Mouse (Mus musculus) limb, embryonic 13.5 days (tissue): ENCODE measurements around the gene Lypd6. TPM values are rescaled to one million over a fixed set of nuclear protein-coding genes. Genes with fewer than 3 reads are reported as not detected.

Experiments
- ATAC-seq: fragments of 200-750 bp; cut with Nextera tagmentation; 2 replicates; pipeline ENCODE4 v1.8.0; 2017; ENCODE audit warnings: low read depth, moderate number of reproducible peaks, moderate TSS enrichment; ENCODE audit not compliant: low FRiP score
- H3K27ac ChIP-seq: fragments of 300-500 bp; sonication (generic); 2 replicates; pipeline ENCODE4 v1.5.1; 2015; ENCODE audit warnings: inconsistent platforms, mild to moderate bottlenecking, moderate library complexity
- H3K27me3 ChIP-seq: fragments of 300-500 bp; sonication (generic); 2 replicates; pipeline ENCODE4 v1.6.1; 2015; ENCODE audit warnings: mild to moderate bottlenecking, inconsistent platforms
- H3K36me3 ChIP-seq: fragments of 300-500 bp; sonication (generic); 2 replicates; pipeline ENCODE4 v1.6.1; 2015; ENCODE audit warnings: inconsistent platforms, mild to moderate bottlenecking, moderate library complexity
- H3K4me1 ChIP-seq: fragments of 300-500 bp; sonication (generic); 2 replicates; pipeline ENCODE4 v1.6.1; 2015; ENCODE audit warnings: inconsistent platforms
- H3K4me2 ChIP-seq: fragments of 300-500 bp; sonication (generic); replicated peaks from 2 replicates; pipeline ENCODE4 v1.6.1; 2015; ENCODE audit warnings: inconsistent platforms, mild to moderate bottlenecking, moderate library complexity
- H3K4me3 ChIP-seq: fragments of 300-500 bp; sonication (generic); 2 replicates; pipeline ENCODE4 v1.5.1; 2015; ENCODE audit warnings: moderate library complexity, mild to moderate bottlenecking, inconsistent platforms
- H3K9ac ChIP-seq: fragments of 300-500 bp; sonication (generic); 2 replicates; pipeline ENCODE4 v1.6.1; 2015; ENCODE audit warnings: mild to moderate bottlenecking, inconsistent platforms
- H3K9me3 ChIP-seq: fragments of 300-500 bp; sonication (generic); 2 replicates; pipeline ENCODE4 v1.6.1; 2016; ENCODE audit warnings: inconsistent platforms
- WGBS: fragments of 180-500 bp; shearing (Covaris S2); methylation state at CpG from one replicate; pipeline ENCODE4 v1.1.7; 2015; 5-methylcytosine and 5-hydroxymethylcytosine counted together
- polyA plus RNA-seq: library from polyadenylated mRNA; unstranded; fragments of >200 nt; fragmentation: Nextera tagmentation; extraction: Ambion mirVana; gene quantifications from 2 replicates; pipeline ENCODE4 v1.2.1, GENCODE M21; 2015

Lypd6 gene
- polyA plus RNA-seq, 1 experiment from 2014 or later = 12.2 TPM

DNA sequence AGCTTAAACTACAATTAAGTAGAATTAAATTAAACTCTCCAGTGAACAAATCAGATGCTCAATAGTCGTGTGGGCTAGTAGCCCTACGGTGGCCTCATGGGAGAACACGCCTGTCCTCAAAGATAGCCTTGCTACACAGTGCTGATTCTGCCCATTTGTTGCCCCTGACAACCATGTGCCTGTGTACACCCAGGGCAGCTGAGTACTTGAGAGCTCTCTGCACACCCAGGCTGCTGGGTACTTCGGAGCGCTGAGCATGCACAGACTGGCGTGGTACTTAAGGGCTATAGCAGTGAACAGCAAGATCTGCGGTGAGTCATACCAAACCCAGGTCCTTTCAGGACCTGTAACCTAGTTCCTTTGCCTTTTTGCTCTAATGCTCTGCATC, 84.0 kb downstream of the Lypd6 start:
- 70% methylated on average over 7 of the region's 7 CpGs for WGBS
- Histone ChIP-seq H3K4me1 (peaks cover 21% of the 10 kb centered on the region), H3K27ac (no peak overlapping the region), H3K4me2 (no peak overlapping the region), H3K27me3 (no peaks in the 10 kb centered on the region; the same call in 1 of the 2 replicates), H3K36me3 (no peaks in the 10 kb centered on the region), H3K4me3 (no peak overlapping the region), H3K9ac (no peak overlapping the region), H3K9me3 (no peaks in the 10 kb centered on the region)
- no peak for ATAC-seq

DNA sequence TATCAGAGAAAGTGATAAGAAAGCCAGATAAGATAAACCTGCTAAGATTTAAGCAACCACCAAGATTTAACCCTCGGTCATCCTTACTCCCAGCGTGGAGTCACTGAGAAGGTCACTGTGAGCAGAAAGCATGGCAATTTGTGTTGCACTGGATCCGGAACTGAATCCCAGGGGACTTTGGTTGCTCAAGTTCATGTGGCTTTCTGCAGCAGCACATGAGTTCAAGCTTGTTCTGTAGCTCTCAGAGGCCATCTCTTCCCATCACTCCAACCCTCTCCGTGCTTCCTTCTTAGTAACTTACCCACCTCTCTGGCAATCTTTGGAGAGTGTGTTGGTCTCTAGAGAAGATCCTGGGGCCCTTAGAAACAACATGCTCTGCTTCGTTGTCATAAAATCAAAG, 84.6 kb downstream of the Lypd6 start:
- peaks cover 21% of the 10 kb centered on the region for H3K4me1 ChIP-seq
- H3K4me2 ChIP-seq = no peak overlapping the region
- no peaks in the 10 kb centered on the region for H3K9me3 ChIP-seq
- WGBS = 88% methylated on average over 5 of the region's 5 CpGs
- no peak overlapping the region for H3K9ac ChIP-seq
- no peak overlapping the region for H3K4me3 ChIP-seq
- no peak overlapping the region for H3K27ac ChIP-seq
- H3K36me3 ChIP-seq = no peaks in the 10 kb centered on the region
- no peaks in the 10 kb centered on the region; the same call in 1 of the 2 replicates for H3K27me3 ChIP-seq
- ATAC-seq = no peak

DNA sequence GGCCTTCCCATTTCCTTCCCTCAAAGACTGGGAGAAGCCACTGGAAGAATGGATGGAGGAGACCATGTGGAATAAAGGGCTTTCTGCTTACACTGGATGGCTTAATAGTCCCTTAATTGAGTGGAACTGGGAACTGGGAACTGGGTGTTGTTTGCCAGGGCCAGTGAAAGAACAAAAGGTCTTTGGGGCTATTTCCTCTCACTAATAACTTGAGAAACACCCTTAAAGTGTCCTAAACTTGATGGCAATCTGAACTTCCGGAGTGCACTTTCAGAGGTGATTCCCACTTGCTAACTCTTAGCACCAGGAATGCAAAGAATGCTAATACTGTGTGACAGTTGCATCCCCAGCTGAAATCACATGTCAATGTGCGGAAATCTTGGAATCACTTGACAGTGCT, 85.2 kb downstream of the Lypd6 start:
- Histone ChIP-seq H3K9ac (no peak overlapping the region), H3K9me3 (no peaks in the 10 kb centered on the region), H3K27ac (no peak overlapping the region), H3K27me3 (no peaks in the 10 kb centered on the region), H3K36me3 (no peaks in the 10 kb centered on the region), H3K4me3 (no peak overlapping the region), H3K4me2 (no peak overlapping the region), H3K4me1 (peaks cover 17% of the 10 kb centered on the region)
- no peak for ATAC-seq
- 65% methylated on average over 2 of the region's 2 CpGs for WGBS

DNA sequence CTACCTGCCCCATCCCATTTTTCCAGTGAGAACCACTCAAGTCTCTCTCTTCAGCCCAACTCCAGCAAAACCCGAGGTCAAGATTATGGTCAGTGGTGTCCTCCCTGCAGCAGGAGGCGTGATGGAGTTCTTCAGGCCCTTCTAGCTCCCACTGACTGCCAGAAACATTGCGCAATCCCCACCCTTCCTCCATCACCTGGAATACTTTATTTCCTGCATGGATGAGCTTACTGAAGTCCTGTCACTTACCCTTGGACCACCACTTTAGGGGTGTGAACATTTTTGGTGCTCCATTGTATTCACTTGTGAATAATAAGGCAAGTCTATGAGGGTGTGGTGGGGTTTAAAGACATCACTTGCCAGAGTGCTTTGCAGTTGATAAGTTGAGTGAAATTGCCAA, 85.7 kb downstream of the Lypd6 start:
- H3K27ac ChIP-seq = no peak overlapping the region
- H3K4me1 ChIP-seq = peaks cover 12% of the 10 kb centered on the region
- H3K9me3 ChIP-seq = no peaks in the 10 kb centered on the region
- ATAC-seq = no peak
- WGBS = 88% methylated on average over 3 of the region's 3 CpGs
- no peak overlapping the region for H3K4me3 ChIP-seq
- no peak overlapping the region for H3K4me2 ChIP-seq
- no peaks in the 10 kb centered on the region for H3K36me3 ChIP-seq
- H3K27me3 ChIP-seq = no peaks in the 10 kb centered on the region
- H3K9ac ChIP-seq = no peak overlapping the region

DNA sequence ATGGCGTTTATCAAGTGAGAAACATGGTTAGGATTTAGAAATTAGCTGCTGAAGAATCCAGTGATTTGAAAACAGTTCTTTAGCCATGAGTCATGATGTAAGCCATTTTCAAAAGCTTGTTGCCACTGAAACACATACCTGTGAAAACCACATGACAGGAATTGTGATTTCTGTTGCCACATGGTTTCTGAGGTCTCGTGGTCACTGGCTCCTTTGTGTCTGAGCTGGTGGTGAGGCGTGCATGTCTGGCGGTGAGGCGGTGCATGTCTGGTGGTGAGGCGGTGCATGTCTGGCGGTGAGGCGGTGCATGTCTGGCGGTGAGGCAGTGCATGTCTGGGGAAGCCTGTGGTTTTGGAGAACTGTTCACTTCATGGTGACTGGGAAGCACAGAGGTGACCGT, 89.8 kb downstream of the Lypd6 start:
- Histone ChIP-seq H3K4me1 (0 out of 2 replicates have a peak, but pooled peaks cover 3% of the 10 kb centered on the region), H3K4me2 (no peak overlapping the region), H3K9ac (no peak overlapping the region), H3K27me3 (no peaks in the 10 kb centered on the region), H3K4me3 (no peak overlapping the region), H3K27ac (no peak overlapping the region), H3K9me3 (no peaks in the 10 kb centered on the region), H3K36me3 (no peaks in the 10 kb centered on the region)
- WGBS = 96% methylated on average over 10 of the region's 10 CpGs
- no peak for ATAC-seq

DNA sequence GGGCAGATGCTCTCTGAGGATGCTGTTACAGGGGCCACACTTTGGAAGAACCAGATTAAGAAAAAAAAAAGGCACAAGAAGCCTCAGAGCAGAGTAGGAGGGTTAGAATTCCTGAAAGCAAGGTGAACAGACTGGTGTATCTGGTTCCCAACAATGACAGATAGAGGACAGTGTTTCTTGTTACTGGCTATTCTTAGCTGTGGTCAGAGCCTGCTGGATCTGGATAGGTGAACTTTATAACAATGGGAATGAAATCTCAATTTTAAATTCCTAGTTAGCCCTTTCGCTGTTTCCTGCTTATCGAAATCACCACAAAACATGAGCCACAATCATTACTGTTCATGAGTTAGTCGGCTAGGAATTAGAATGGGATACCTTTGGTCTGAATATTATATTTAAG, 93.8 kb downstream of the Lypd6 start:
- WGBS = 94% methylated on average over 3 of the region's 3 CpGs
- no peak for ATAC-seq
- Histone ChIP-seq H3K4me3 (no peak overlapping the region), H3K27ac (no peak overlapping the region), H3K9ac (no peak overlapping the region), H3K4me2 (no peak overlapping the region), H3K36me3 (no peaks in the 10 kb centered on the region), H3K4me1 (peaks cover 12% of the 10 kb centered on the region; the same call in 1 of the 2 replicates), H3K27me3 (no peaks in the 10 kb centered on the region), H3K9me3 (no peaks in the 10 kb centered on the region)

DNA sequence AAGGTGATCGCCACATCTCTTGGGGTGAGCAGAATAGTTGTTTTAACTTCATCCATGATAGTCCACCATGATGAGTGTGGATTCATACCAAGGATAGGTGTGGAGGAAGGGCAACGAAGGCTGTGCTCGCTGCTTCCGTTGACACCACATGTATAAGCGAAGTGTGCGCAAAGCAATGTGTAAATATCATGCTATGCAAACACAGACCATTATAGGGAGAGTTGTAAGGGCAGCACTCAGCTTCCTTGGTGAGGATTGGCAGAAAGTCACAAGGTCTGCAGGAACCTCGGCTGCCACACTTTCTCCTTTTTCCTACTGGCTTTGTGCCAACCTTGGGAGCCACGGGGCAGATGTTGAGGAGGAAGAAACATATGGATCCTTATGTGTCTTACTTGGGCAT, 97.4 kb downstream of the Lypd6 start:
- Histone ChIP-seq H3K4me2 (no peak overlapping the region), H3K9ac (no peak overlapping the region), H3K27me3 (no peaks in the 10 kb centered on the region), H3K4me1 (peaks cover 20% of the 10 kb centered on the region; the same call in 1 of the 2 replicates), H3K4me3 (no peak overlapping the region), H3K36me3 (no peaks in the 10 kb centered on the region), H3K27ac (no peak overlapping the region), H3K9me3 (no peaks in the 10 kb centered on the region)
- ATAC-seq = no peak
- WGBS = 82% methylated on average over 8 of the region's 8 CpGs

DNA sequence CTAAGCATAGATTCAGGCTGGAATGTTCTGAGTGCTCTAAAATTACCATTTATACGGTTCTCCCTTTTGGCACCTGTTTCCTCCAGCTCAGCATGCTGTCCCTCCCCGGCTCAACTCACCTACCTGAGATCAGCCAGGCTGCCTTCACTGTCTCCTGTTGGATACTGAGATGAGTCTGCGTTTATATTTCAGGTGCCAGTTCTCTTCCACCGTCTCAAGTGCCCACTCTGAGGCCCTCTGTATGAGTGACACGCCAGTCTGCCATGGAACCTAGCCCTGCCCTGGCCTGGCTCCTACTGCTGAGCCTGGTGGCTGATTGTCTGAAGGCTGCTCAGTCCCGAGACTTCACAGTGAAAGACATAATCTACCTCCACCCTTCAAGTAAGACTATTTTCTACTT, 99.0 kb downstream of the Lypd6 start:
- Histone ChIP-seq H3K27ac (no peak overlapping the region), H3K27me3 (no peaks in the 10 kb centered on the region), H3K36me3 (no peaks in the 10 kb centered on the region), H3K9ac (no peak overlapping the region), H3K9me3 (no peaks in the 10 kb centered on the region), H3K4me2 (no peak overlapping the region), H3K4me1 (peaks cover 20% of the 10 kb centered on the region; the same call in 1 of the 2 replicates), H3K4me3 (no peak overlapping the region)
- WGBS = 33% methylated on average over 6 of the region's 6 CpGs
- ATAC-seq = no peak

DNA sequence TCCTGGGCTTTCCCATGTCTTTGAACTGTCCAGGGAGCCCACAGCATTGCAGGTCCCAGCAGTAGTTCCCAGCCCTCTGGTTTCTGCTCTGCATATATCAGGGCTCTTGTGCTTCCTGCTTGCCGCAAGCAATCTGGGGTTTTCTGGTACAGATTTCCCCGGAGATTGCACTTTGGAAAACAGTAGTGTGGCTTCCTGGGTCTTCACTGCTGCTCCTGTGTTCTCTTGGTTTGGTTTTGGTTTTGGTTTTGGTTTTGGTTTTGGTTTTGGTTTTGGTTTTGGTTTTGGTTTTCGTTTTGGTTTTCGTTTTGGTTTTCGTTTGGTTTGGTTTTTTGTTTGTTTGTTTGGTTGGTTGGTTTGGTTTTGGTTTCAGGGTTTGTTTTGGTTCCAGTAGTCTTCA, 99.9 kb downstream of the Lypd6 start:
- no peak overlapping the region for H3K4me3 ChIP-seq
- H3K27ac ChIP-seq = no peak overlapping the region
- no peak for ATAC-seq
- H3K4me1 ChIP-seq = peaks cover 17% of the 10 kb centered on the region; the same call in 1 of the 2 replicates
- no peaks in the 10 kb centered on the region for H3K27me3 ChIP-seq
- H3K9me3 ChIP-seq = 0 out of 2 replicates have a peak, but pooled peaks cover 3% of the 10 kb centered on the region
- H3K36me3 ChIP-seq = 0 out of 2 replicates have a peak, but pooled peaks cover 2% of the 10 kb centered on the region
- H3K9ac ChIP-seq = no peak overlapping the region
- no peak overlapping the region for H3K4me2 ChIP-seq
- WGBS = 59% methylated on average over 5 of the region's 5 CpGs

DNA sequence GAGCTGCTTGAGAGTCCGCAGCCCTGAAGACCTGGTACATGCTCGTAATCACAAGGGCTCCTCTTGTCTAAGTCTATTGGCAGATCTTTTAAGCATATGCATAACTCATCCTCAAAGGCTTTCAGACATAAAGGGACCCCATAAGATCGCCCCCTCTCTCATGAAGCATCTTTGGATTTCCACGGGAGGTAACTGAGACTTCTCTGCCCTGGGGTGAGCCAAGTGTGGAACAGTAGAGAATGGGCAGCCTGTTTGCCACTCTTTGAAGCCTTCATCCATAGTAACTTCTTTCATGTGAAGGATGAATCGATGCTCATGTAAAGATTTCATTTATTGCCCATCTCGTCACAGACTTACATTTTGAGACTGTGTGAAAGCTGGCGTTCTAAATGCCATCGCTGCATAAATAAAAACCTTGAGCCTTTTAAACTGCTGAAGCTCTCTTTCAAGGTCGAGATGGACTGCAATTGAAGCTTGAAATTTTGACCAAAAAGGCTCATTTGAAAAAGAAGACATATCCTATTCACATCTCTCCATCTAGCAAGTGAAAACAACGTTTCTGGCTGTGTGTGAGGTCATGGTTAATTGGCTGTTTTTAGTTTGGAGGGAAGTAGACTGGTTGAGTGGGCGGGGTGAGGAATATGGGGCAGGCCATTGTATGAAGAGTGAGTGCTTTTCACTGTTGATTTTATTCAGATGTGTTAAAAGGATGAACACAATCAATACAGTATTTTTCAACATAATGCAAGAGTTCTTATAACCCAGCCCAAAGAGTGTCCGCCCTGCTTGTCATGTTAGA, 107.7 kb downstream of the Lypd6 start:
- 0 out of 2 replicates have a peak, but pooled peaks cover 3% of the 10 kb centered on the region for H3K9me3 ChIP-seq
- no peak overlapping the region for H3K9ac ChIP-seq
- ATAC-seq = no peak
- 87% methylated on average over 12 of the region's 12 CpGs for WGBS
- H3K4me2 ChIP-seq = no peak overlapping the region
- H3K27me3 ChIP-seq = no peaks in the 10 kb centered on the region
- no peak overlapping the region for H3K4me3 ChIP-seq
- peaks cover 7% of the 10 kb centered on the region; the same call in 1 of the 2 replicates for H3K4me1 ChIP-seq
- H3K36me3 ChIP-seq = 0 out of 2 replicates have a peak, but pooled peaks cover 2% of the 10 kb centered on the region
- H3K27ac ChIP-seq = no peak overlapping the region

DNA sequence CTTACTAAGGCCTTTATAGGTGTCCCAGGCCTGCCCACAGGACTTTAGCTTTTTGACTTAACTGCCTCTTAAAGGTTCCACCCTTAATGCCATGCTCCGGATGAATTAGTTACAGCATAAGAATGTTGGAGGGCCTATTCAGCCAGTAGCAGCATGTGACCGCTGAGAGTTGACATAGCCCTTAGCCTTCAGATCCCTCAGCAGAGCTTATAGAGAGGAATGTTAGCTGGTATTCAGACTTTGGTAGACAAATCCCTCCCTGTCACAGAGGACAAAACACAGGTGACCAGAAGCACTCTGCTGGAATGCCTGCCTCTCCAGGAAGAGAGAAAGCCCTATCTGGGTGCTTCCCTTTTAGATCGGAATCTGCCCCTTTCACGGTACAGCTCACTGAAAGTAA, 109.5 kb downstream of the Lypd6 start:
- Histone ChIP-seq H3K36me3 (no peaks in the 10 kb centered on the region), H3K27ac (no peak overlapping the region), H3K4me2 (no peak overlapping the region), H3K27me3 (no peaks in the 10 kb centered on the region), H3K4me1 (peaks cover 7% of the 10 kb centered on the region; the same call in 1 of the 2 replicates), H3K4me3 (no peak overlapping the region), H3K9ac (no peak overlapping the region), H3K9me3 (no peaks in the 10 kb centered on the region)
- no peak for ATAC-seq
- 32% methylated on average over 4 of the region's 4 CpGs for WGBS

DNA sequence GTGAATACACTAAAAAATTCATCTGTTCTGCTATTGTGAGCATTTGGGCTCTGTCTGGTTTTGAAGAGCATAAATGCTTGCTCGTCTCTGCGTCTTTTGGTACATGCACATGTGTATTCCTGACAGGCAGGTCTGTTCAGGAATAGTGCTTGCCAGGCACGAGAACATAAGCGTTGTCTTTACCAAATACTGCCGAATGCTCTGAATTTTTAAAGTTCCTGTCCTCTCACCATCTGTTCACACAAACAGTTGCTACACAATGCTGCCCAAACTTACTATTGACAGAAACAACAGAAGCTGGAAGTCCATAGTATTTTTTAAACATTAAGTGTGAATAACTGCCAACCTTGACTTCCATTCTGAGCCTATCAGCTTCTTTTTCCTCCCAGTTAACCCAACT, 112.9 kb downstream of the Lypd6 start:
- H3K4me1 ChIP-seq = no peaks in the 10 kb centered on the region; the same call in 1 of the 2 replicates
- ATAC-seq = no peak
- no peaks in the 10 kb centered on the region for H3K9me3 ChIP-seq
- WGBS = 81% methylated on average over 5 of the region's 5 CpGs
- no peaks in the 10 kb centered on the region for H3K36me3 ChIP-seq
- no peak overlapping the region for H3K27ac ChIP-seq
- no peak overlapping the region for H3K4me2 ChIP-seq
- no peaks in the 10 kb centered on the region for H3K27me3 ChIP-seq
- H3K9ac ChIP-seq = no peak overlapping the region
- H3K4me3 ChIP-seq = no peak overlapping the region

DNA sequence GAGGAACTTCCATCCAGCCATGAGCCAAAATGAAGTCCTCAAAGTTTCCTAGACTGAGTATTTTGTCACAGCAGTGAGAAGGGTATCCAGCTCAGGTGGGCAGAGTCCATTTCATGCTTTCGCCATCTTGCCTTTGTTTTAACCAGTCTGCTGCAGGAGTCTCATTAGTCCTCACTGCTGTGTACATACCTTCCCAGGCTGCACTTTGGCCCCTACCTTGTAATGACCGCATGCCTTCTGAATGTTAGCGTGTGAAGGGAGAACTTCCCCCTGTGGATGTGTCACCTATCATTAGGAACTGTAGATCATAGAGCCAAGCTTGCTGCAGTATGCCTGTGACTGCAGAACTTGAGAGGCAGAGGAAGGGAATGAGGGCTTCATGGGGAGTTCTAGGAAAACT, 114.2 kb downstream of the Lypd6 start:
- WGBS = 91% methylated on average over 3 of the region's 3 CpGs
- Histone ChIP-seq H3K4me2 (no peak overlapping the region), H3K4me1 (no peaks in the 10 kb centered on the region; the same call in 1 of the 2 replicates), H3K36me3 (no peaks in the 10 kb centered on the region), H3K27ac (no peak overlapping the region), H3K9me3 (no peaks in the 10 kb centered on the region), H3K9ac (no peak overlapping the region), H3K4me3 (no peak overlapping the region), H3K27me3 (no peaks in the 10 kb centered on the region)
- no peak for ATAC-seq
